Mouse (Mus musculus): Measurements from ENCODE around the gene Ndrg2.
"Not testable (repeated sequence)": the region's sequence is repeated elsewhere in the genome, so short reads cannot be mapped to it uniquely, and the experiment has no call there.

The Ndrg2 gene

GRCm38 (mm10) chr14:51913960-51914762 lies at the start of gene Ndrg2:
Gene Ndrg2 (minus strand): TSS chr14:51914158.
- DNase-seq (ENCODE audit: extremely low read depth, low read depth, low spot score), result no peak

- no peak for DNase-seq (ENCODE audit: extremely low read depth, low read depth, low spot score)
These were observed 46.4 kb upstream of the Ndrg2 start for GRCm38 (mm10) chr14:51960316-51960715.

GRCm38 (mm10) chr14:51943336-51943735 lies 29.4 kb upstream of the Ndrg2 start:
- DNase-seq (ENCODE audit: extremely low read depth, low read depth, low spot score), result no peak

GRCm38 (mm10) chr14:51942236-51942635 lies 28.3 kb upstream of the Ndrg2 start:
- DNase-seq (ENCODE audit: extremely low read depth, low read depth, low spot score), result no peak

GRCm38 (mm10) chr14:51941577-51941976 lies 27.6 kb upstream of the Ndrg2 start:
- DNase-seq (ENCODE audit: extremely low read depth, low read depth, low spot score), result no peak

- no peak for DNase-seq (ENCODE audit: extremely low read depth, low read depth, low spot score)
These were observed 27.1 kb upstream of the Ndrg2 start for GRCm38 (mm10) chr14:51940944-51941560.

- DNase-seq (ENCODE audit: extremely low read depth, low read depth, low spot score), result no peak
These were observed 25.0 kb upstream of the Ndrg2 start for GRCm38 (mm10) chr14:51939005-51939404.

GRCm38 (mm10) chr14:51932092-51933020 lies 18.4 kb upstream of the Ndrg2 start:
- DNase-seq (ENCODE audit: extremely low read depth, low read depth, low spot score), result peak; percentile 100

GRCm38 (mm10) chr14:51930824-51931223 lies 16.9 kb upstream of the Ndrg2 start:
- DNase-seq (ENCODE audit: extremely low read depth, low read depth, low spot score), result no peak

GRCm38 (mm10) chr14:51929968-51930367 lies 16.0 kb upstream of the Ndrg2 start:
- no peak for DNase-seq (ENCODE audit: extremely low read depth, low read depth, low spot score)

GRCm38 (mm10) chr14:51929309-51929943 lies 15.5 kb upstream of the Ndrg2 start:
- no peak for DNase-seq (ENCODE audit: extremely low read depth, low read depth, low spot score)

- not testable (repeated sequence) for DNase-seq (ENCODE audit: extremely low read depth, low read depth, low spot score)
These were observed 13.0 kb upstream of the Ndrg2 start for GRCm38 (mm10) chr14:51926930-51927329.

GRCm38 (mm10) chr14:51923492-51923891 lies 9.5 kb upstream of the Ndrg2 start:
- DNase-seq (ENCODE audit: extremely low read depth, low read depth, low spot score), result no peak

- no peak for DNase-seq (ENCODE audit: extremely low read depth, low read depth, low spot score)
These were observed 9.0 kb upstream of the Ndrg2 start for GRCm38 (mm10) chr14:51922910-51923309.

- DNase-seq (ENCODE audit: extremely low read depth, low read depth, low spot score), result no peak
These were observed 8.6 kb upstream of the Ndrg2 start, which contains the start of gene Rnase13 for GRCm38 (mm10) chr14:51922571-51922865. Gene Rnase13 (minus strand): TSS chr14:51922773.

GRCm38 (mm10) chr14:51921759-51922570 lies 8.0 kb upstream of the Ndrg2 start:
- no peak for DNase-seq (ENCODE audit: extremely low read depth, low read depth, low spot score)

- no peak for DNase-seq (ENCODE audit: extremely low read depth, low read depth, low spot score)
These were observed 5.0 kb upstream of the Ndrg2 start for GRCm38 (mm10) chr14:51918966-51919365.

- DNase-seq (ENCODE audit: extremely low read depth, low read depth, low spot score), result no peak
These were observed 4.2 kb upstream of the Ndrg2 start, which contains the start of gene Tppp2 for GRCm38 (mm10) chr14:51918125-51918524. Gene Tppp2 (plus strand): TSS chr14:51918425.

GRCm38 (mm10) chr14:51916539-51916938 lies 2.6 kb upstream of the Ndrg2 start:
- no peak for DNase-seq (ENCODE audit: extremely low read depth, low read depth, low spot score)

GRCm38 (mm10) chr14:51915030-51915429 lies 1.1 kb upstream of the Ndrg2 start:
- no peak for DNase-seq (ENCODE audit: extremely low read depth, low read depth, low spot score)
